Mouse (Mus musculus) forebrain, embryonic 10.5 days (tissue): ENCODE measurements around the gene Tulp2. TPM values are rescaled to one million over a fixed set of nuclear protein-coding genes. Genes with fewer than 3 reads are reported as not detected.
"Not testable (repeated sequence)": the region's sequence is repeated elsewhere in the genome, so short reads cannot be mapped to it uniquely, and the experiment has no call there.

ENCODE experiments used
- DNase-seq: peaks from one replicate; pipeline ENCODE4 v3.0.0-alpha.2; 2017; ENCODE audit warnings: low spot score; ENCODE audit errors: extremely low spot score
- H3K27ac ChIP-seq: fragments of 300-500 bp; sonication (generic); 2 replicates; pipeline ENCODE4 v1.5.1; 2016; ENCODE audit warnings: mild to moderate bottlenecking
- H3K27me3 ChIP-seq: fragments of 300-500 bp; sonication (generic); 2 replicates; pipeline ENCODE4 v1.6.1; 2016; ENCODE audit warnings: mild to moderate bottlenecking; ENCODE audit not compliant: poor library complexity, severe bottlenecking
- H3K36me3 ChIP-seq: fragments of 300-500 bp; sonication (generic); replicated peaks from 2 replicates; pipeline ENCODE4 v1.6.1; 2016; ENCODE audit warnings: mild to moderate bottlenecking, moderate library complexity
- H3K4me1 ChIP-seq: fragments of 300-500 bp; sonication (generic); 2 replicates; pipeline ENCODE4 v1.6.1; 2016
- H3K4me3 ChIP-seq: fragments of 300-500 bp; sonication (generic); 2 replicates; pipeline ENCODE4 v1.5.1; 2016; ENCODE audit warnings: mild to moderate bottlenecking, moderate library complexity
- H3K9me3 ChIP-seq: fragments of 300-500 bp; sonication (generic); 2 replicates; pipeline ENCODE4 v1.6.1; 2016; ENCODE audit warnings: mild to moderate bottlenecking, moderate library complexity
- WGBS: fragments of 180-500 bp; shearing (Covaris S2); methylation state at CpG from one replicate; pipeline ENCODE4 v1.1.7; 2016; 5-methylcytosine and 5-hydroxymethylcytosine counted together
- polyA plus RNA-seq: library from polyadenylated mRNA; unstranded; fragments of >200 nt; fragmentation: Nextera tagmentation; extraction: Ambion mirVana; gene quantifications from 2 replicates; pipeline ENCODE4 v1.2.1, GENCODE M21; 2016

The Tulp2 gene
- polyA plus RNA-seq, 1 experiment from 2014 or later: 0.12 TPM

GRCm38 (mm10) chr7:45462325-45462724, 19.4 kb upstream of the Tulp2 start:
- Histone ChIP-seq H3K4me1 (peaks cover 60% of the 10 kb centered on the region), H3K36me3 (peaks cover 72% of the 10 kb centered on the region), H3K27me3 (no peaks in the 10 kb centered on the region), H3K27ac (no peak overlapping the region), H3K9me3 (no peaks in the 10 kb centered on the region), H3K4me3 (no peak overlapping the region)
- 90% methylated on average over 4 of the region's 4 CpGs for WGBS
- no peak for DNase-seq

DNA sequence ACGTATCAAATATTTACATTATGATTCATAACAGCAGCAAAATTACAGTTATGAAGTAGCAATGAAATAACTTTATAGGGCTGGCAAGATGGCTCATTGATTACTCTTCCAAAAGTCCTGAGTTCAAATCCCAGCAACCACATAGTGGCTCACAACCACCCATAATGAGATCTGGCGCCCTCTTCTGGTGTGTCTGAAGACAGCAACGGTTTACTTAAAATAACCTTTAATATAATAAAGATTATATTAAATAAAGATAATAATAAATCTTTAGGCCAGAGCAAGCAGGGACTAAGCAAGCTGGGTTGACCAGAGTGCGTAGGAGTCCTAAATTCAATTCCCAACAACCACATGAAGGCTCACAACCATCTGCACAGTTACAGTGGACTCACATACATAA, 18.8 kb upstream of the Tulp2 start:
- H3K9me3 ChIP-seq, H3K4me3 ChIP-seq, DNase-seq, H3K27ac ChIP-seq, H3K27me3 ChIP-seq: not testable (repeated sequence)
- WGBS: 78% methylated on average over 4 of the region's 4 CpGs
- H3K36me3 ChIP-seq: peaks cover 66% of the 10 kb centered on the region
- peaks cover 56% of the 10 kb centered on the region for H3K4me1 ChIP-seq

DNA sequence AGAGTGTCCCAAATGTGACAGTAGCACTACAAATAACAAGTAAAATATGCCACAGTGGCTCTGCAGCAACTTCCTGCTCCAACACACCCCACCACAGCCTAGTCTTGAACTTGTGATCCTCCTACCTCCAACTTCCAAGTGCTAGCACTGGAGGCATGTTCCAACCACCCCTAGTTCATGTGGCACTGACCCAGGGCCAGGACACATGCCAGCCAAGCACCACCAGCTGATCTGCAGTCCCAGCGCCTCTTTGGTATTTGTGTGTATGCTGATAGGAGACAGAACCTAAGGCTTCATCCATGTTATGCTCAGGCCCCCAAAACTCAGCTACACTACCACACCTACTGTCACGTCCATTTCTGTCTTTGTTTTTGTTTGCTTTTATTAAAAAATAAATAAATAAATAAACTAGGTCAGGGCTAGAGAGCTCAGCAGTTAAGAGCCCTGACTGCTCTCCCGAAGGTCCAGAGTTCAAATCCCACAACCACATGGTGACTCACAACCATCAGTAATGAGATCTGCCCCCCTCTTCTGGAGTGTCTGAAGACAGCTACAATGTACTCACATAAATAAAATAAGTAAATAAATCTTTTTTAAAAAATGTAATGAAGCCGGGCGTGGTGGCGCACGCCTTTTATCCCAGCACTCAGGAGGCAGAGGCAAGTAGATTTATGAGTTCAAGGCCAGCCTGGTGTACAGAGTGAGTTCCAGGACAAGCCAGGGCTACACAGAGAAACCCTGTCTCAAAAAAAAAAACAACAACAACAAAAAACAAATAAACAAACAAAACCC, 17.5 kb upstream of the Tulp2 start:
- H3K4me1 ChIP-seq: peaks cover 47% of the 10 kb centered on the region
- peaks cover 57% of the 10 kb centered on the region for H3K36me3 ChIP-seq
- no peaks in the 10 kb centered on the region for H3K9me3 ChIP-seq
- no peak overlapping the region for H3K4me3 ChIP-seq
- no peak for DNase-seq
- H3K27me3 ChIP-seq: no peaks in the 10 kb centered on the region
- WGBS: 94% methylated on average over 7 of the region's 7 CpGs
- no peak overlapping the region for H3K27ac ChIP-seq

DNA sequence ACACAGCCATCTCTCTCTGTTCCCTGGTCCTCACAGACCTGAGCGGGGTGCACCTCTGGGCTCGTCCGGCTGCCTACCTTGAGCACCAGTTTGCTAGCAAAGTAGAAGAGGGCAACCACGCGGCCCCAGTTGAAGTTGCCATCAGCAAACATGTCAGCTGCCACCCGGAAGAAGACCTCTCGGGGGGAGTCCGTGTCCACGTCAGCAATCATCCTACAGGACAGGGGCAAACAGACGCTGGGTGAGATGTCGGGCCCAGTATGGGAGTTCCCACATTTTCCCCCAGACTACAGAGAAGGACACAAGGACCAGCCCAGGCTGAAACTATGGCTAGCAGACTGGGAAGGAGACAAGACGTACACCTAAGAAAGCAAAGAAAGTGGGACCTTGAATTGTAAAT, 16.6 kb upstream of the Tulp2 start:
- Histone ChIP-seq H3K4me1 (peaks cover 44% of the 10 kb centered on the region), H3K27ac (no peak overlapping the region), H3K36me3 (peaks cover 57% of the 10 kb centered on the region), H3K9me3 (no peaks in the 10 kb centered on the region), H3K27me3 (no peaks in the 10 kb centered on the region), H3K4me3 (peak overlapping the region; percentile 96)
- no peak for DNase-seq
- 96% methylated on average over 12 of the region's 12 CpGs for WGBS

DNA sequence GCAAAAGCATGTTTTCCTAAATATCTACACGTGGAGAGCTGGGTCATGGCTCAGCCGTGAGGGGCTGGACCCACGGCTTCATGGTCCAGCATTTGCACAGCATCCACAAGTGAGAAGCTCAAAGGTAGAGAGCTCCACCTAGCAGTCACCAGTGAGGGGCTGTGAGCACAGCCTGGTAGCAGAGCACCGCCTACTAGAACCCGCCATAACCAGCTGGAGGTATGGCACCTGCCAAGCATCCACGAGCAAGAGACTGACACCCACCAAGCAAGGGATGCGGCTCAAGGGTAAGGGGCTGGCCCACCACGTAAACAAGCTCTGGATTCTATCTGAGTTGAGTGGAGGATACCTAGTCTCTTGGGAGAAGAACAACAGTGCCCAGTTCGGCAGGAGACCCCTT, 16.1 kb upstream of the Tulp2 start:
- no peak for DNase-seq
- Histone ChIP-seq H3K27ac (peak overlapping the region; percentile 94), H3K4me1 (peaks cover 39% of the 10 kb centered on the region), H3K36me3 (peaks cover 54% of the 10 kb centered on the region), H3K9me3 (no peaks in the 10 kb centered on the region), H3K4me3 (peak overlapping the region; percentile 96), H3K27me3 (no peaks in the 10 kb centered on the region)
- WGBS: 81% methylated on average over 9 of the region's 9 CpGs

- no peaks in the 10 kb centered on the region for H3K9me3 ChIP-seq
- peak; percentile 95 for DNase-seq
- H3K27me3 ChIP-seq: no peaks in the 10 kb centered on the region
- peak within 1 kb of the TSS; percentile 94 for H3K27ac ChIP-seq
- WGBS: under 1% methylated on average over 57 of the region's 58 CpGs
- peaks cover 44% of the 10 kb centered on the region for H3K36me3 ChIP-seq
- H3K4me1 ChIP-seq: peaks cover 30% of the 10 kb centered on the region
- H3K4me3 ChIP-seq: peak within 1 kb of the TSS; percentile 96
Observed at GRCm38 (mm10) chr7:45466283-45467089, 15.2 kb upstream of the Tulp2 start, which contains the start of gene Bax. Gene Bax (minus strand): TSS chr7:45466898.

- 30% methylated on average over 7 of the region's 7 CpGs for WGBS
- no peak for DNase-seq
Observed at GRCm38 (mm10) chr7:45467090-45467670, 14.5 kb upstream of the Tulp2 start.

DNA sequence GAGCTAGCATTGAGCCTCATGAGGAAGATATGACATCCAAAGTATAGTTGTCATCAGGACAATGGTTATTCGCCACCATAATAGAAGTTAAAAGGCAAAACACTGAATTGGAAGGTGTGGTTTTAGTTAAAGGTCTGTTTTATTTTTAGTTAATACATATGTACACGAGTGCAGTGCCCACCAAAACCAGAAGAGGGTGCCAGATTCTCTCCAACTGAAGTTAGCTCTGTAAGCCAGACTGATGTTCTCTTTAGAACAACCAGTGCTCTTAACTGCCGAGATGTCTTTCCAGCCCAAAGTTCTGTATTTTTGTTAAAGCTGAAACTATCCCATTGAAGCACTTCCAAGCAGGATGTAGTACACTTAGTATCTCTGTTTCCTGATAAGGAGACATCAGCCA, 10.8 kb upstream of the Tulp2 start:
- no peak overlapping the region for H3K27ac ChIP-seq
- DNase-seq: peak; percentile 55
- peaks cover 3% of the 10 kb centered on the region; the same call in 1 of the 2 replicates for H3K36me3 ChIP-seq
- H3K4me1 ChIP-seq: peaks cover 14% of the 10 kb centered on the region
- H3K9me3 ChIP-seq: no peaks in the 10 kb centered on the region
- no peak overlapping the region for H3K4me3 ChIP-seq
- no peaks in the 10 kb centered on the region for H3K27me3 ChIP-seq
- 18% methylated on average over 3 of the region's 3 CpGs for WGBS

More at GRCm38 (mm10) chr7:45467090-45467670, 14.5 kb upstream of the Tulp2 start:
- H3K9me3 ChIP-seq: no peaks in the 10 kb centered on the region
- no peaks in the 10 kb centered on the region for H3K27me3 ChIP-seq
- peaks cover 37% of the 10 kb centered on the region for H3K36me3 ChIP-seq
- peaks cover 25% of the 10 kb centered on the region for H3K4me1 ChIP-seq
- peak overlapping the region; percentile 94 for H3K27ac ChIP-seq
- H3K4me3 ChIP-seq: peak overlapping the region; percentile 96

- Histone ChIP-seq H3K4me3 (peak overlapping the region; percentile 28), H3K9me3 (no peaks in the 10 kb centered on the region), H3K27ac (peak overlapping the region; percentile 48), H3K27me3 (no peaks in the 10 kb centered on the region), H3K36me3 (peaks cover 11% of the 10 kb centered on the region), H3K4me1 (no peaks in the 10 kb centered on the region)
- WGBS: 70% methylated on average over 16 of the region's 16 CpGs
- no peak for DNase-seq
Observed at GRCm38 (mm10) chr7:45475291-45475969, 6.2 kb upstream of the Tulp2 start.

GRCm38 (mm10) chr7:45476453-45476852, 5.2 kb upstream of the Tulp2 start:
- Histone ChIP-seq H3K27me3 (no peaks in the 10 kb centered on the region), H3K4me1 (no peaks in the 10 kb centered on the region), H3K27ac (no peak overlapping the region), H3K9me3 (no peaks in the 10 kb centered on the region), H3K36me3 (peaks cover 11% of the 10 kb centered on the region), H3K4me3 (no peak overlapping the region)
- 60% methylated on average over 1 of the region's 1 CpGs for WGBS
- DNase-seq: no peak

DNA sequence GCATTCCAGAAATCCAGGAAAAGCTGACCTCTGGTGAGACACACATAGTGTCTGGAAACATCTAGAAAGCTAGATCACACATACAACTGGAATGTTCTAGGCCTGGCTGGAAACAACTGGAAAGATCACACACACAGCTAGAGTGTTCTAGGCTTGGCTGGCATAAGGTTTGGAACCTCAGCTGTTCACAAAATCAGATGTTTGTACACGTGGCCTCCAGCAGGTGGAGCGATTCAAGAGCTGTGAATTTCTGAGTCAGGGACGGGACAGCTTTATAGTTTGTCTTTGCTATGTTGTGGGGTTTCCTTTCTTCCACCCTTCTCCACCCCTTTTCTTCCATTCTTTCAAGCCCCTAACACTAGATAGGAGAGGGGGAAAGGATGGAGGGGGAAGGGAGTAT, 4.7 kb upstream of the Tulp2 start:
- Histone ChIP-seq H3K36me3 (peaks cover 11% of the 10 kb centered on the region), H3K4me1 (no peaks in the 10 kb centered on the region), H3K9me3 (no peaks in the 10 kb centered on the region), H3K4me3 (no peak overlapping the region), H3K27ac (no peak overlapping the region), H3K27me3 (no peaks in the 10 kb centered on the region)
- DNase-seq: no peak
- 20% methylated on average over 3 of the region's 3 CpGs for WGBS

DNA sequence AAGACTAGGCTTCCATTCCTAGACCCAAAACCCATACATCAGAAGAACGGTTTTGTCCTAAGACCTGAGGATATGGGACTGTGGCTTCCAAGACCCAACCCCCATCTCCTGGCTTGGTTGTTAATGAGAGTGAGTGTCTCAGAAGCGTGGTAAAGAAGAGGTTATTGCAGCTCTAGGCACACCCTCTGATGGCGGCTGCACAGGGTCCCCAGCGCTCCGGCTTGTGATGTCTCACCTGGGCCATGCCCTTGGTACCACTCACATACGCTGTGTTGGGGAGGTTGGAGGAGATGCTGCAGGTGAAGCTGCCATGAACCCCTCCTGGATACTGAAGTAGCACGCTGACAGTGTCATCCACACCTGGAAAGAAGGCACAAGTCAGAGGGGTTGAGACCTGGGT, 2.9 kb upstream of the Tulp2 start:
- no peak for DNase-seq
- H3K36me3 ChIP-seq: peaks cover 11% of the 10 kb centered on the region
- no peaks in the 10 kb centered on the region for H3K27me3 ChIP-seq
- H3K27ac ChIP-seq: no peak overlapping the region
- H3K4me3 ChIP-seq: no peak overlapping the region
- 97% methylated on average over 7 of the region's 7 CpGs for WGBS
- H3K4me1 ChIP-seq: no peaks in the 10 kb centered on the region
- H3K9me3 ChIP-seq: no peaks in the 10 kb centered on the region
